Mouse (Mus musculus) naive thymus-derived CD4-positive, alpha-beta T cell, adult 2 months (primary cell): Measurements from ENCODE around the gene Gm8138.
"Not testable (repeated sequence)": the region's sequence is repeated elsewhere in the genome, so short reads cannot be mapped to it uniquely, and the experiment has no call there.

Experiments
- DNase-seq: peaks from one replicate; pipeline ENCODE4 v3.0.0-alpha.2; 2011; ENCODE audit warnings: low read depth

Gm8138 gene

GRCm38 (mm10) chr14:43416250-43416649 is at the start of gene Gm8138:
Gene Gm8138, minus strand, starts transcription at chr14:43416350.
- DNase-seq = not testable (repeated sequence)

GRCm38 (mm10) chr14:43361713-43362112 is 54.4 kb downstream of the Gm8138 start:
- DNase-seq = not testable (repeated sequence)
